ENCODE assay signal across 13 mouse cellular contexts in genomic region chr4:145013760-145014631, GRCm38 (mm10).
DNase-seq lines count a peak whose midpoint lies in the region; ATAC-seq and TF ChIP-seq lines count a peak whose summit lies in the region.
"Had no signal": no experiment of that assay in that cellular context is flagged by ENCODE, and none has a peak within 500 bp of the region (broad histone marks: within the 10 kb centered on the region; RNA-seq: fewer than 3 reads in every experiment).

No protein-coding gene starts in this region.

- no peaks in the 10 kb centered on the region for H3K27me3 ChIP-seq in liver, postnatal 0 days (ENCODE audit: insufficient read depth, low read length)
- H3K27me3 ChIP-seq in hindbrain, embryonic 11.5 days (ENCODE audit: control insufficient read depth, insufficient read depth, low read length): no peaks in the 10 kb centered on the region
- H3K27me3 ChIP-seq: embryonic facial prominence, embryonic 12.5 days; forebrain, embryonic 13.5 days; neural tube, embryonic 13.5 days had no signal

- no peak for ATAC-seq in liver, postnatal 0 days
- ATAC-seq in erythroblast, adult 5-6 weeks (replicated peaks; ENCODE audit: low FRiP score, poor library complexity, severe bottlenecking): no peak
- ATAC-seq in hindbrain, embryonic 11.5 days (ENCODE audit: low FRiP score): no peak
- ATAC-seq: forebrain, embryonic 13.5 days; midbrain, embryonic 16.5 days had no signal

- WGBS in liver, postnatal 0 days (ENCODE audit: insufficient replicate concordance): 75% methylated on average over 7 of the region's 7 CpGs
- 92% methylated on average over 7 of the region's 7 CpGs for WGBS in macrophage (ENCODE audit: missing documents)
- WGBS in hindbrain, embryonic 11.5 days: 94% methylated on average over 7 of the region's 7 CpGs

- H3K36me3 ChIP-seq in liver, postnatal 0 days (replicated peaks; ENCODE audit: insufficient read depth, low read length): peaks cover 15% of the 10 kb centered on the region
- 0 out of 2 replicates have a peak, but pooled peaks cover 15% of the 10 kb centered on the region for H3K36me3 ChIP-seq in macrophage (ENCODE audit: inconsistent target)
- H3K36me3 ChIP-seq in hindbrain, embryonic 11.5 days (ENCODE audit: control insufficient read depth, insufficient read depth, low read length): no peaks in the 10 kb centered on the region

- TF ChIP-seq EP300 in liver, postnatal 0 days (IDR thresholded peaks at IDR 0.05; ENCODE audit: low read depth): no peak

- DNase-seq in liver, postnatal 0 days: no peak
- DNase-seq in liver: no peak
- DNase-seq in kidney, adult 18-20 months: peak; percentile 33
- DNase-seq in hindbrain, embryonic 11.5 days (ENCODE audit: low spot score): no peak
- DNase-seq: gastrocnemius, postnatal 25 days; lung, adult 2 months had no signal

- H3K9me3 ChIP-seq in liver, postnatal 0 days (ENCODE audit: low read length): no peaks in the 10 kb centered on the region
- no peaks in the 10 kb centered on the region for H3K9me3 ChIP-seq in hindbrain, embryonic 11.5 days (ENCODE audit: control insufficient read depth, low read length)
- H3K9me3 ChIP-seq: embryonic facial prominence, embryonic 12.5 days; forebrain, embryonic 13.5 days; neural tube, embryonic 13.5 days had no signal

- H3K9ac ChIP-seq in liver, postnatal 0 days (replicated peaks): no peak overlapping the region
- no peak overlapping the region for H3K9ac ChIP-seq in hindbrain, embryonic 11.5 days (ENCODE audit: low read depth, low read length)
- H3K9ac ChIP-seq: embryonic facial prominence, embryonic 12.5 days; forebrain, embryonic 13.5 days; neural tube, embryonic 13.5 days had no signal

- H3K4me3 ChIP-seq in liver, postnatal 0 days (ENCODE audit: low read depth, low read length): no peak overlapping the region
- no peak overlapping the region for H3K4me3 ChIP-seq in brown adipose tissue, adult 24 weeks (ENCODE audit: insufficient read depth, low read depth, low read length)
- no peak overlapping the region for H3K4me3 ChIP-seq in macrophage (ENCODE audit: inconsistent target)
- no peak overlapping the region for H3K4me3 ChIP-seq in hindbrain, embryonic 11.5 days (ENCODE audit: low read depth, low read length)
- H3K4me3 ChIP-seq: embryonic facial prominence, embryonic 12.5 days; forebrain, embryonic 13.5 days; neural tube, embryonic 13.5 days had no signal

- peaks cover 31% of the 10 kb centered on the region for H3K4me1 ChIP-seq in liver, postnatal 0 days (ENCODE audit: insufficient read depth)
- peaks cover 27% of the 10 kb centered on the region for H3K4me1 ChIP-seq in brown adipose tissue, adult 24 weeks (ENCODE audit: control insufficient read depth, insufficient read depth, insufficient read length, low read length)
- no peaks in the 10 kb centered on the region for H3K4me1 ChIP-seq in hindbrain, embryonic 11.5 days (replicated peaks; ENCODE audit: control insufficient read depth, insufficient read depth, low read length)
- H3K4me1 ChIP-seq: embryonic facial prominence, embryonic 12.5 days; forebrain, embryonic 13.5 days had no signal

- no peaks in the 10 kb centered on the region for H3K79me2 ChIP-seq in macrophage (ENCODE audit: inconsistent target)

- no peak overlapping the region for H3K4me2 ChIP-seq in liver, postnatal 0 days (ENCODE audit: low read depth, low read length)
- H3K4me2 ChIP-seq in hindbrain, embryonic 11.5 days (replicated peaks; ENCODE audit: low read depth, low read length): no peak overlapping the region
- H3K4me2 ChIP-seq: embryonic facial prominence, embryonic 12.5 days; forebrain, embryonic 13.5 days; neural tube, embryonic 13.5 days had no signal

- H3K27ac ChIP-seq in liver, postnatal 0 days (ENCODE audit: low read depth): peak overlapping the region; percentile 39; the same call in 1 of the 2 replicates
- H3K27ac ChIP-seq in brown adipose tissue, adult 24 weeks (replicated peaks; ENCODE audit: low read depth, low read length): peak overlapping the region; percentile 3; the same call in 1 of the 2 replicates
- peak overlapping the region; percentile 69 for H3K27ac ChIP-seq in macrophage
- no peak overlapping the region for H3K27ac ChIP-seq in hindbrain, embryonic 11.5 days (ENCODE audit: low read depth, low read length)
- H3K27ac ChIP-seq: embryonic facial prominence, embryonic 12.5 days; forebrain, embryonic 13.5 days; neural tube, embryonic 13.5 days had no signal

- TF ChIP-seq CTCF in liver, postnatal 0 days (IDR thresholded peaks at IDR 0.05; ENCODE audit: low read depth): no peak
